Mouse (Mus musculus) kidney, embryonic 14.5 days (tissue): ENCODE results near the gene Fam102b. TPM values are rescaled to one million over a fixed set of nuclear protein-coding genes. Genes with fewer than 3 reads are reported as not detected.

Experiments
- ATAC-seq: fragments of 200-750 bp; cut with Nextera tagmentation; 2 replicates; pipeline ENCODE4 v1.8.0; 2017; ENCODE audit warnings: moderate number of reproducible peaks, mild to moderate bottlenecking, moderate TSS enrichment, moderate library complexity; ENCODE audit not compliant: low FRiP score, low TSS enrichment
- H3K27ac ChIP-seq: fragments of 300-500 bp; sonication (generic); 2 replicates; pipeline ENCODE4 v1.5.1; 2014; ENCODE audit warnings: low read depth, mild to moderate bottlenecking, low read length, moderate library complexity, mixed read lengths
- H3K27me3 ChIP-seq: fragments of 300-500 bp; sonication (generic); 2 replicates; pipeline ENCODE4 v1.6.1; 2014; ENCODE audit warnings: mild to moderate bottlenecking, low read length; ENCODE audit not compliant: control insufficient read depth, insufficient read depth
- H3K36me3 ChIP-seq: fragments of 300-500 bp; sonication (generic); 2 replicates; pipeline ENCODE4 v1.6.1; 2014; ENCODE audit warnings: low read length, mixed read lengths; ENCODE audit not compliant: control insufficient read depth, insufficient read depth
- H3K4me1 ChIP-seq: fragments of 300-500 bp; sonication (generic); 2 replicates; pipeline ENCODE4 v1.6.1; 2014; ENCODE audit warnings: low read length, mixed read lengths; ENCODE audit not compliant: control insufficient read depth, insufficient read depth
- H3K4me2 ChIP-seq: fragments of 300-500 bp; sonication (generic); replicated peaks from 2 replicates; pipeline ENCODE4 v1.6.1; 2014; ENCODE audit warnings: low read depth, mild to moderate bottlenecking, low read length
- H3K4me3 ChIP-seq: fragments of 300-500 bp; sonication (generic); 2 replicates; pipeline ENCODE4 v1.5.1; 2014; ENCODE audit warnings: mild to moderate bottlenecking, low read length
- H3K9ac ChIP-seq: fragments of 300-500 bp; sonication (generic); 2 replicates; pipeline ENCODE4 v1.6.1; 2014; ENCODE audit warnings: low read depth, mild to moderate bottlenecking, low read length, moderate library complexity
- H3K9me3 ChIP-seq: fragments of 300-500 bp; sonication (generic); 2 replicates; pipeline ENCODE4 v1.6.1; 2016; ENCODE audit warnings: low read length; ENCODE audit not compliant: control insufficient read depth
- WGBS: fragments of 180-500 bp; shearing (Covaris S2); extraction: QIAGEN DNeasy Blood & Tissue Kit; methylation state at CpG from one replicate; pipeline ENCODE4 v1.1.7; 2014; 5-methylcytosine and 5-hydroxymethylcytosine counted together
- polyA plus RNA-seq: library from polyadenylated mRNA; unstranded; fragments of >200 nt; fragmentation: Nextera tagmentation; extraction: Ambion mirVana; gene quantifications from 2 replicates; pipeline ENCODE4 v1.2.1, GENCODE M21; 2014

The Fam102b gene
- polyA plus RNA-seq, 1 experiment from 2014 or later = 6.3 TPM

GRCm38 (mm10) chr3:109040908-109041307 lies 13.5 kb upstream of the Fam102b start:
- Histone ChIP-seq H3K4me2 (no peak overlapping the region), H3K27ac (no peak overlapping the region), H3K9ac (no peak overlapping the region), H3K4me1 (no peaks in the 10 kb centered on the region), H3K4me3 (no peak overlapping the region), H3K27me3 (no peaks in the 10 kb centered on the region), H3K9me3 (no peaks in the 10 kb centered on the region), H3K36me3 (no peaks in the 10 kb centered on the region)
- ATAC-seq = no peak
- WGBS = 88% methylated on average over 4 of the region's 4 CpGs

- Histone ChIP-seq H3K9me3 (no peaks in the 10 kb centered on the region), H3K9ac (no peak overlapping the region), H3K4me1 (0 out of 2 replicates have a peak, but pooled peaks cover 4% of the 10 kb centered on the region), H3K4me2 (no peak overlapping the region), H3K27ac (no peak overlapping the region), H3K4me3 (no peak overlapping the region), H3K36me3 (no peaks in the 10 kb centered on the region), H3K27me3 (no peaks in the 10 kb centered on the region)
- WGBS = 80% methylated on average over 1 of the region's 1 CpGs
- ATAC-seq = no peak
Observed at GRCm38 (mm10) chr3:109034411-109034810, 7.0 kb upstream of the Fam102b start.

- H3K36me3 ChIP-seq = no peaks in the 10 kb centered on the region
- H3K4me1 ChIP-seq = 0 out of 2 replicates have a peak, but pooled peaks cover 4% of the 10 kb centered on the region
- H3K4me2 ChIP-seq = no peak overlapping the region
- no peak overlapping the region for H3K27ac ChIP-seq
- WGBS = 48% methylated on average over 2 of the region's 2 CpGs
- no peak overlapping the region for H3K9ac ChIP-seq
- H3K4me3 ChIP-seq = no peak overlapping the region
- no peak for ATAC-seq
- H3K27me3 ChIP-seq = no peaks in the 10 kb centered on the region
- H3K9me3 ChIP-seq = no peaks in the 10 kb centered on the region
Observed at GRCm38 (mm10) chr3:109032306-109032705, 4.9 kb upstream of the Fam102b start.

GRCm38 (mm10) chr3:109031626-109032025 lies 4.2 kb upstream of the Fam102b start:
- ATAC-seq = no peak
- no peaks in the 10 kb centered on the region for H3K27me3 ChIP-seq
- H3K9ac ChIP-seq = no peak overlapping the region
- H3K4me2 ChIP-seq = no peak overlapping the region
- no peak overlapping the region for H3K4me3 ChIP-seq
- H3K36me3 ChIP-seq = no peaks in the 10 kb centered on the region
- H3K9me3 ChIP-seq = no peaks in the 10 kb centered on the region
- 0 out of 2 replicates have a peak, but pooled peaks cover 4% of the 10 kb centered on the region for H3K4me1 ChIP-seq
- 76% methylated on average over 3 of the region's 3 CpGs for WGBS
- no peak overlapping the region for H3K27ac ChIP-seq

- no peak for ATAC-seq
- no peak overlapping the region for H3K27ac ChIP-seq
Observed at GRCm38 (mm10) chr3:109030817-109031216, 3.4 kb upstream of the Fam102b start.

GRCm38 (mm10) chr3:109029661-109030060 lies 2.3 kb upstream of the Fam102b start:
- H3K4me1 ChIP-seq = 0 out of 2 replicates have a peak, but pooled peaks cover 4% of the 10 kb centered on the region
- H3K27ac ChIP-seq = no peak overlapping the region
- ATAC-seq = no peak
- no peak overlapping the region for H3K4me2 ChIP-seq
- H3K9me3 ChIP-seq = no peaks in the 10 kb centered on the region
- WGBS = 56% methylated on average over 5 of the region's 5 CpGs
- H3K9ac ChIP-seq = no peak overlapping the region
- no peak overlapping the region for H3K4me3 ChIP-seq
- no peaks in the 10 kb centered on the region for H3K27me3 ChIP-seq
- H3K36me3 ChIP-seq = no peaks in the 10 kb centered on the region

More at GRCm38 (mm10) chr3:109030817-109031216, 3.4 kb upstream of the Fam102b start:
- Histone ChIP-seq H3K4me1 (0 out of 2 replicates have a peak, but pooled peaks cover 4% of the 10 kb centered on the region), H3K4me3 (no peak overlapping the region), H3K27me3 (no peaks in the 10 kb centered on the region), H3K36me3 (no peaks in the 10 kb centered on the region), H3K9ac (no peak overlapping the region), H3K9me3 (no peaks in the 10 kb centered on the region), H3K4me2 (no peak overlapping the region)
- WGBS = 58% methylated on average over 6 of the region's 6 CpGs

- H3K36me3 ChIP-seq = no peaks in the 10 kb centered on the region
- peak overlapping the region; percentile 84 for H3K9ac ChIP-seq
- peak; percentile 84 for ATAC-seq
- H3K27me3 ChIP-seq = no peaks in the 10 kb centered on the region
- peak overlapping the region; percentile 62; the same call in 1 of the 2 replicates for H3K27ac ChIP-seq
- H3K9me3 ChIP-seq = no peaks in the 10 kb centered on the region
- 0 out of 2 replicates have a peak, but pooled peaks cover 4% of the 10 kb centered on the region for H3K4me1 ChIP-seq
- peak overlapping the region; percentile 67 for H3K4me3 ChIP-seq
- under 1% methylated on average over 50 of the region's 51 CpGs for WGBS
- H3K4me2 ChIP-seq = peak overlapping the region; percentile 81
Observed at GRCm38 (mm10) chr3:109026991-109027470, 376 bp downstream of the Fam102b start.

- ATAC-seq = no peak
- peak overlapping the region; percentile 67 for H3K4me3 ChIP-seq
- H3K9ac ChIP-seq = peak overlapping the region; percentile 84; the same call in 1 of the 2 replicates
- 8% methylated on average over 15 of the region's 15 CpGs for WGBS
- H3K27ac ChIP-seq = peak overlapping the region; percentile 62; the same call in 1 of the 2 replicates
- 0 out of 2 replicates have a peak, but pooled peaks cover 4% of the 10 kb centered on the region for H3K4me1 ChIP-seq
- H3K36me3 ChIP-seq = no peaks in the 10 kb centered on the region
- peak overlapping the region; percentile 81 for H3K4me2 ChIP-seq
- no peaks in the 10 kb centered on the region for H3K27me3 ChIP-seq
- no peaks in the 10 kb centered on the region for H3K9me3 ChIP-seq
Observed at GRCm38 (mm10) chr3:109026462-109026990, 881 bp downstream of the Fam102b start.

GRCm38 (mm10) chr3:109025579-109025978 lies 1.8 kb downstream of the Fam102b start:
- H3K4me2 ChIP-seq = peak overlapping the region; percentile 81
- H3K9ac ChIP-seq = no peak overlapping the region
- peak; percentile 54 for ATAC-seq
- no peaks in the 10 kb centered on the region for H3K27me3 ChIP-seq
- H3K27ac ChIP-seq = no peak overlapping the region
- H3K9me3 ChIP-seq = no peaks in the 10 kb centered on the region
- H3K36me3 ChIP-seq = no peaks in the 10 kb centered on the region
- peak overlapping the region; percentile 67 for H3K4me3 ChIP-seq
- 0 out of 2 replicates have a peak, but pooled peaks cover 1% of the 10 kb centered on the region for H3K4me1 ChIP-seq
- 20% methylated on average over 16 of the region's 16 CpGs for WGBS
